In genomic region chr14:35074636-35075035, GRCm38 (mm10) we compare ENCODE assay signal across 8 mouse cellular contexts.
DNase-seq lines count a peak whose midpoint lies in the region; ATAC-seq and TF ChIP-seq lines count a peak whose summit lies in the region.

No protein-coding gene starts in this region.

- DNase-seq in adrenal gland, adult (ENCODE audit: inconsistent age in 2 of 2, low spot score in 1 of 2): peak; percentile 61 to 74
- DNase-seq in brain, embryonic 14.5 days (ENCODE audit: low read depth): peak; percentile 91
- peak; percentile 25 to 29 for DNase-seq in left cerebral cortex, postnatal 36 days (ENCODE audit: low spot score in 2 of 2)
- DNase-seq in spleen, postnatal 10 days (ENCODE audit: low spot score in 2 of 2): no peak
- no peak for DNase-seq in thymus, postnatal 4 days
- DNase-seq in urinary bladder, postnatal 25 days (ENCODE audit: low spot score): no peak
- DNase-seq in lung, postnatal 10 days: no peak

- H3K27me3 ChIP-seq in heart, embryonic 16.5 days (ENCODE audit: control insufficient read depth, insufficient read depth, low read length): no peaks in the 10 kb centered on the region

- no peak overlapping the region for H3K9ac ChIP-seq in heart, embryonic 16.5 days (ENCODE audit: low read length)

- peak; percentile 88 for ATAC-seq in heart, embryonic 16.5 days (replicated peaks; ENCODE audit: extremely low read depth, insufficient read depth, low FRiP score)

- no peak for TF ChIP-seq POLR2A in brain, embryonic 14.5 days (IDR thresholded peaks at IDR 0.05; ENCODE audit: borderline replicate concordance, extremely low read depth, insufficient read depth, insufficient read length, poor library complexity, severe bottlenecking)

- no peak overlapping the region for H3K4me3 ChIP-seq in heart, embryonic 16.5 days (ENCODE audit: low read length)

- no peaks in the 10 kb centered on the region for H3K36me3 ChIP-seq in heart, embryonic 16.5 days (ENCODE audit: control insufficient read depth, insufficient read depth)

- H3K27ac ChIP-seq in heart, embryonic 16.5 days (ENCODE audit: low read length): no peak overlapping the region

- no peak overlapping the region for H3K4me2 ChIP-seq in heart, embryonic 16.5 days (ENCODE audit: low read depth, low read length)

- no peaks in the 10 kb centered on the region for H3K9me3 ChIP-seq in heart, embryonic 16.5 days (replicated peaks; ENCODE audit: control insufficient read depth, low read length)

- no peak for TF ChIP-seq CTCF in brain, embryonic 14.5 days (IDR thresholded peaks at IDR 0.05; ENCODE audit: borderline replicate concordance, extremely low read depth, insufficient read depth, insufficient read length)

- intact Hi-C loops in left cerebral cortex, postnatal 36 days (cut with DNase I): no loop called here

- H3K4me1 ChIP-seq in heart, embryonic 16.5 days (ENCODE audit: control insufficient read depth, insufficient read depth, low read length): no peaks in the 10 kb centered on the region

- WGBS in heart, embryonic 16.5 days: 65% methylated on average over 6 of the region's 6 CpGs

Comparison
In these comparisons a context has a peak if more than half of its experiments do, and no peak if none do; other contexts are left out.
1. DNase-seq: peak in adrenal gland, adult (2 of 2), brain, embryonic 14.5 days (single experiment) and left cerebral cortex, postnatal 36 days (2 of 2); none in spleen, postnatal 10 days (0 of 2), thymus, postnatal 4 days (single experiment), urinary bladder, postnatal 25 days (single experiment) and lung, postnatal 10 days (single experiment).